Mouse (Mus musculus) cortical plate, adult 2 months (tissue): ENCODE results near the gene Pik3r2. TPM values are rescaled to one million over a fixed set of nuclear protein-coding genes. Genes with fewer than 3 reads are reported as not detected.
A peak's percentile ranks its signal among the peaks of the same experiment; 100 is the strongest.

Experiments
- H3K27ac ChIP-seq: fragments of 200-500 bp; 2 replicates; pipeline ENCODE4 v1.5.1; 2012; ENCODE audit warnings: low read length, control low read depth, inconsistent platforms; ENCODE audit not compliant: insufficient read depth
- H3K4me1 ChIP-seq: fragments of 200-500 bp; 2 replicates; pipeline ENCODE4 v1.6.1; 2011; ENCODE audit warnings: low read length; ENCODE audit not compliant: control insufficient read depth, insufficient read depth
- H3K4me3 ChIP-seq: fragments of 200-500 bp; 2 replicates; pipeline ENCODE4 v1.5.1; 2011; ENCODE audit warnings: mild to moderate bottlenecking, low read length, control low read depth; ENCODE audit not compliant: insufficient read depth
- CTCF ChIP-seq: fragments of 200-500 bp; IDR thresholded peaks from 2 replicates; pipeline ENCODE4 v1.5.1; 2011; ENCODE audit warnings: mild to moderate bottlenecking, control low read depth, low read length; ENCODE audit not compliant: insufficient read depth; ENCODE audit errors: extremely low read depth
- POLR2A ChIP-seq: fragments of 200-500 bp; IDR thresholded peaks from 2 replicates; pipeline ENCODE4 v1.6.1; 2011; ENCODE audit warnings: mild to moderate bottlenecking, low read length, control low read depth; ENCODE audit not compliant: insufficient read depth; ENCODE audit errors: extremely low read depth
- polyA plus RNA-seq: library from polyadenylated mRNA; depleted of rRNA; stranded (reverse); fragments of >200 nt; gene quantifications from 2 replicates; pipeline ENCODE4 v1.2.3, GENCODE M21; 2012

Pik3r2 gene
- polyA plus RNA-seq, 1 experiment: 177 TPM

GRCm38 (mm10) chr8:70762118-70762517, 14.4 kb downstream of the Pik3r2 start:
- Histone ChIP-seq H3K4me1 (peaks cover 10% of the 10 kb centered on the region; the same call in 1 of the 2 replicates), H3K27ac (no peak overlapping the region), H3K4me3 (no peak overlapping the region)
- TF ChIP-seq POLR2A (no peak), CTCF (no peak)

GRCm38 (mm10) chr8:70760775-70761406, 15.6 kb downstream of the Pik3r2 start, which contains the start of gene Mpv17l2:
Gene Mpv17l2, minus strand, starts transcription at chr8:70760946.
- TF ChIP-seq POLR2A (peak; percentile 73; the same call in 1 of the 2 replicates), CTCF (no peak)
- H3K4me1 ChIP-seq: peaks cover 6% of the 10 kb centered on the region; the same call in 1 of the 2 replicates
- H3K27ac ChIP-seq: peak within 1 kb of the TSS; percentile 37; the same call in 1 of the 2 replicates
- H3K4me3 ChIP-seq: peak within 1 kb of the TSS; percentile 45

GRCm38 (mm10) chr8:70760350-70760749, 16.2 kb downstream of the Pik3r2 start:
- Histone ChIP-seq H3K4me3 (peak overlapping the region; percentile 45), H3K27ac (peak overlapping the region; percentile 37; the same call in 1 of the 2 replicates), H3K4me1 (peaks cover 3% of the 10 kb centered on the region; the same call in 1 of the 2 replicates)
- TF ChIP-seq POLR2A: no peak
- TF ChIP-seq CTCF: no peak

GRCm38 (mm10) chr8:70758616-70759561, 17.6 kb downstream of the Pik3r2 start:
- Histone ChIP-seq H3K27ac (no peak overlapping the region), H3K4me3 (no peak overlapping the region), H3K4me1 (peaks cover 3% of the 10 kb centered on the region; the same call in 1 of the 2 replicates)
- TF ChIP-seq CTCF (no peak), POLR2A (peak; percentile 54; the same call in 1 of the 2 replicates)

- no peak for TF ChIP-seq CTCF
- TF ChIP-seq POLR2A: no peak
- Histone ChIP-seq H3K4me3 (no peak overlapping the region), H3K27ac (no peak overlapping the region), H3K4me1 (peaks cover 5% of the 10 kb centered on the region)
These were observed 18.3 kb downstream of the Pik3r2 start for GRCm38 (mm10) chr8:70758308-70758615.

GRCm38 (mm10) chr8:70757523-70758307, 18.8 kb downstream of the Pik3r2 start:
- no peak overlapping the region for H3K27ac ChIP-seq
- TF ChIP-seq CTCF (peak; percentile 50; the same call in 1 of the 2 replicates), POLR2A (peak; percentile 33; the same call in 1 of the 2 replicates)
- H3K4me3 ChIP-seq: no peak overlapping the region
- H3K4me1 ChIP-seq: peaks cover 8% of the 10 kb centered on the region

- peaks cover 8% of the 10 kb centered on the region for H3K4me1 ChIP-seq
- no peak for TF ChIP-seq POLR2A
- TF ChIP-seq CTCF: no peak
- no peak overlapping the region for H3K27ac ChIP-seq
- no peak overlapping the region; the same call in 1 of the 2 replicates for H3K4me3 ChIP-seq
These were observed 20.0 kb downstream of the Pik3r2 start for GRCm38 (mm10) chr8:70756476-70757040.

- no peak for TF ChIP-seq CTCF
- TF ChIP-seq POLR2A: no peak
- Histone ChIP-seq H3K4me1 (peaks cover 8% of the 10 kb centered on the region), H3K4me3 (peak overlapping the region; percentile 86), H3K27ac (no peak overlapping the region)
These were observed 20.6 kb downstream of the Pik3r2 start for GRCm38 (mm10) chr8:70755661-70756475.
